Mouse (Mus musculus) neural tube, embryonic 12.5 days (tissue): ENCODE measurements around the gene Trp53tg5. TPM values are rescaled to one million over a fixed set of nuclear protein-coding genes. Genes with fewer than 3 reads are reported as not detected.

Source experiments
- ATAC-seq: fragments of 200-750 bp; cut with Nextera tagmentation; 2 replicates; pipeline ENCODE4 v1.8.0; 2017; ENCODE audit warnings: low read depth, mild to moderate bottlenecking, moderate TSS enrichment, moderate library complexity; ENCODE audit not compliant: low FRiP score
- H3K27ac ChIP-seq: fragments of 300-500 bp; sonication (generic); 2 replicates; pipeline ENCODE4 v1.5.1; 2016
- H3K27me3 ChIP-seq: fragments of 300-500 bp; sonication (generic); replicated peaks from 2 replicates; pipeline ENCODE4 v1.6.1; 2016; ENCODE audit warnings: mild to moderate bottlenecking
- H3K36me3 ChIP-seq: fragments of 300-500 bp; sonication (generic); 2 replicates; pipeline ENCODE4 v1.6.1; 2016; ENCODE audit warnings: mild to moderate bottlenecking
- H3K4me1 ChIP-seq: fragments of 300-500 bp; sonication (generic); 2 replicates; pipeline ENCODE4 v1.6.1; 2016
- H3K4me2 ChIP-seq: fragments of 300-500 bp; sonication (generic); replicated peaks from 2 replicates; pipeline ENCODE4 v1.6.1; 2016; ENCODE audit warnings: mild to moderate bottlenecking
- H3K4me3 ChIP-seq: fragments of 300-500 bp; sonication (generic); 2 replicates; pipeline ENCODE4 v1.5.1; 2016
- H3K9ac ChIP-seq: fragments of 300-500 bp; sonication (generic); 2 replicates; pipeline ENCODE4 v1.6.1; 2016; ENCODE audit warnings: mild to moderate bottlenecking
- H3K9me3 ChIP-seq: fragments of 300-500 bp; sonication (generic); 2 replicates; pipeline ENCODE4 v1.6.1; 2016; ENCODE audit warnings: mild to moderate bottlenecking
- WGBS: fragments of 180-500 bp; shearing (Covaris S2); methylation state at CpG from one replicate; pipeline ENCODE4 v1.1.7; 2016; 5-methylcytosine and 5-hydroxymethylcytosine counted together
- polyA plus RNA-seq: library from polyadenylated mRNA; unstranded; fragments of >200 nt; fragmentation: Nextera tagmentation; extraction: Ambion mirVana; gene quantifications from 2 replicates; pipeline ENCODE4 v1.2.1, GENCODE M21; 2016

The Trp53tg5 gene
- polyA plus RNA-seq, 1 experiment from 2014 or later, result not detected

DNA sequence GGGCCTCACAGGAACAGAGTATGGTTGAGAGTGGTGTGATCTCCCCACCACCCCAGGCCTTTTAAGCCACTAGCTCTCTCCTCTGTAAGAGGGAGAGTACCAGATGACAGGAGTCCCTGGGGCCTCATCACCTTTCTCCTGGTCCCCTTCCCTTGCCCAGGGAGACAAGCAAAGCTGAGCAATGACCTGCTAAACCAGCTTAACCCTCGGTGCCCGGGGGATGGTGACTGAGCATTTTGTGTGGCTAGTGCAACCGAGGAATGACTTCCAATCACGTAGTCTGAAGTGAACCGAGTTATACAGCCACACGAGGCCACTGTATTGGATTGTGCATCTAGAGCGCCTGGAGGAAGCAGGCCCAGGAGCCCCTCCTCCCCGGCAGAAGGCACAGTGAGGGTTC is 49.1 kb downstream of the Trp53tg5 start:
- ATAC-seq, result no peak
- no peak overlapping the region for H3K9ac ChIP-seq
- H3K4me3 ChIP-seq, result no peak overlapping the region
- H3K27ac ChIP-seq, result no peak overlapping the region
- H3K4me2 ChIP-seq, result no peak overlapping the region
- H3K36me3 ChIP-seq, result no peaks in the 10 kb centered on the region
- no peaks in the 10 kb centered on the region for H3K27me3 ChIP-seq
- 84% methylated on average over 8 of the region's 8 CpGs for WGBS
- no peaks in the 10 kb centered on the region for H3K4me1 ChIP-seq
- H3K9me3 ChIP-seq, result no peaks in the 10 kb centered on the region

DNA sequence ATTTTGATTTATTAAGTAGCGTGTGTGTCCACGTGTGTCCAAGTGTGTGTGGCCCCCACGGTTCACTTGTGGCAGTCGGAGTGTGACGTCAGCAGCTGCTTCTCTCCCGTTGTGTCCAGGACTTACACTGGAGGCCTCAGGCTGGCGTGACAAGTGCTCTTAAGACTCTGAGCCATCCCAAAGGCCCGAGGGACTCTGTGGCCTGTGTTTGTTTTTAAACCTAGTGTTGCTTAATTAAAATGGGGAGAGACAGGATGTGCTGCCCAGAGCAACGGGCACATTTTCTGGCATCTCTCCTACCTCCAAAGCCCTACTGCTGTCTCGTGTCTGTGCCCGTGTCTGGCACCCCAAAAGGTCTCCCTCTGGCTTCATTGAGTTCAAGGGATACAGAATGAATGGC is 50.1 kb downstream of the Trp53tg5 start:
- WGBS, result 87% methylated on average over 11 of the region's 11 CpGs
- H3K27me3 ChIP-seq, result no peaks in the 10 kb centered on the region
- no peak overlapping the region for H3K4me3 ChIP-seq
- no peaks in the 10 kb centered on the region for H3K4me1 ChIP-seq
- H3K27ac ChIP-seq, result no peak overlapping the region
- H3K4me2 ChIP-seq, result no peak overlapping the region
- H3K9me3 ChIP-seq, result no peaks in the 10 kb centered on the region
- no peaks in the 10 kb centered on the region for H3K36me3 ChIP-seq
- no peak for ATAC-seq
- H3K9ac ChIP-seq, result no peak overlapping the region

DNA sequence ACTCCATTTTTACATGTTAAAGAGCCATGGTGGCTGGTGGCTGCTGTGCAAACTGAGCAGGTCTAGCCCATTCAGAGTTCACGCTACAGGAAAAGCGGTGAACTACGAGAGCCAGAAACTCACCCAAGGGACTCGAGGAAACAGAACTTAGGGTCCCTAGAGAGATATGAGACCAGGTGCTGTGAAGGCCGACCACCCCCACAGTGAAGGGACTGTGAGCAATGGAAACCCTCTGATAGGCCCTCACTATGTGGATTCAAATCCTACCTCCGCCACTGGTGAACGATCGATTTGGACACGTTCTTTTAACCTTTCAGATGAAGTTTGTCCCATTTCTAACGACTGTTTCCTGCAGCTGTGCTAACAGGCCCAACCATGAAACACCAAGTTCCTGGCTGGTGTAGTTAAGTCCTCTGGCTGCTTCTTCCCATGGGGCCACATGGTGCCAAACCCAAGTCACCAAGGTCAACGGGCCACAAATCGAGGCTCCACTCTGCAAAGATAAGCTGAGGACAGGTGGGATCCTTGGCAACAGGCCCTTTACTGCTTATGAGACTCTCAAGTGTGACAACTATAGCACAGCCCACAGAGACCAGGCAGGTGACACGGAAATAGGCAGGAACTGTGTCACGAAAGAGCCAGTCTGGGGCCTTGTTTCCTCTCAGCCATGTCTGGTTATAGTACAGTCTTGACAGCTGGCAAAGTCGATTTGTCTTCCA is 50.7 kb downstream of the Trp53tg5 start:
- Histone ChIP-seq H3K36me3 (no peaks in the 10 kb centered on the region), H3K4me1 (no peaks in the 10 kb centered on the region), H3K9me3 (no peaks in the 10 kb centered on the region), H3K4me2 (no peak overlapping the region), H3K4me3 (no peak overlapping the region), H3K27ac (no peak overlapping the region), H3K9ac (no peak overlapping the region), H3K27me3 (no peaks in the 10 kb centered on the region)
- 91% methylated on average over 15 of the region's 15 CpGs for WGBS
- no peak for ATAC-seq

DNA sequence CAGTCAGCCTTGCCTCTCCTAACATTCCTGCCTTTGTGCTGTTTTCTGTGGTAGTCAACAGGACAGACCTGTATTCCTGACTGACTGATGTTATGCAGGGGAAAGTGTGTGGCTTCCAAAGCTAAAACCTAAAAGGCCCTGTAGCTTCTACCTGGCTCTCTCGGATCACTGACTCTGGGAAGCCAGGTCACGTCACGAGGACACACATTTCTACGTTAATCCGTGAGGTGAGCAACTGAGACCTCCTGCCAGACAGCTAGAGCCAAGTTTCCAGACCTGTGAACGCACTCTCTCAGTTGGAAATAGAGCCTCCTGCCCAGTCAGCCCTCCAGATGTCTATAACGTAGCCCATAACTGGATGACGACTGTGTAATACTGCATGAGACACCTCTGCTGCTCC is 51.5 kb downstream of the Trp53tg5 start:
- no peak for ATAC-seq
- no peak overlapping the region for H3K9ac ChIP-seq
- H3K4me3 ChIP-seq, result no peak overlapping the region
- WGBS, result 89% methylated on average over 8 of the region's 8 CpGs
- no peak overlapping the region for H3K27ac ChIP-seq
- no peak overlapping the region for H3K4me2 ChIP-seq
- H3K9me3 ChIP-seq, result no peaks in the 10 kb centered on the region
- no peaks in the 10 kb centered on the region for H3K4me1 ChIP-seq
- H3K36me3 ChIP-seq, result no peaks in the 10 kb centered on the region
- H3K27me3 ChIP-seq, result no peaks in the 10 kb centered on the region

DNA sequence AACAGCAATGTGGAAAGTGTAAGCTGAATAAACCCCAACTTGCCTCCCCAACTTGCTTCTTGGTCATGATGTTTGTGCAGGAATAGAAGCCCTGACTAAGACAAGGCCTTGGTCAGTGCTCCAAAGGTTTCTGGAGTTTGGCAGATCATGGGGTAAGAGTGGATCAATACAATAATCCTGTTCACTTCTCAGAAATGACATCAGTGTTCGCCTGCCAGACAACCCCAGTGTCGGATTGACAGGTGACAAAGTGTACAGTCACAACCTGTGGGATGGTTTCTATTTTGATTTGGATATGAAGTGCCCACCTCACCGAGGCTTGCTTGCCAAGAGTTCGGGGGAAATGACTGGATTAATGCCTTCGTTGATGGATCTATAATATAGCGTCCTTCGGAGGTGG is 52.2 kb downstream of the Trp53tg5 start:
- Histone ChIP-seq H3K27ac (no peak overlapping the region), H3K27me3 (no peaks in the 10 kb centered on the region), H3K4me1 (no peaks in the 10 kb centered on the region), H3K9ac (no peak overlapping the region), H3K4me3 (no peak overlapping the region), H3K9me3 (no peaks in the 10 kb centered on the region), H3K36me3 (no peaks in the 10 kb centered on the region), H3K4me2 (no peak overlapping the region)
- WGBS, result 92% methylated on average over 7 of the region's 7 CpGs
- ATAC-seq, result no peak

Other genes starting within 250 kb of the Trp53tg5 start
- not detected in 2 replicates for gene Svs2, start 235.3 kb downstream of the Trp53tg5 start, polyA plus RNA-seq
- gene Svs3b, start 217.1 kb downstream of the Trp53tg5 start, polyA plus RNA-seq, result not detected in 2 replicates
- gene Svs4, start 195.3 kb downstream of the Trp53tg5 start, polyA plus RNA-seq, result not detected in 2 replicates
- gene Svs3a, start 184.5 kb downstream of the Trp53tg5 start, polyA plus RNA-seq, result not detected in 2 replicates
- not detected in 2 replicates for gene Svs6, start 157.0 kb downstream of the Trp53tg5 start, polyA plus RNA-seq
- not detected in 2 replicates for gene Svs5, start 141.0 kb downstream of the Trp53tg5 start, polyA plus RNA-seq
- 0.28 TPM in 1 of 2 replicates, not detected in the other for gene Slpi, start 84.6 kb downstream of the Trp53tg5 start, polyA plus RNA-seq
- 0.13 and 0.18 TPM in 2 replicates for gene Rbpjl, start 70.6 kb downstream of the Trp53tg5 start, polyA plus RNA-seq
- 8.2 and 9.0 TPM in 2 replicates for gene Matn4, start 68.6 kb downstream of the Trp53tg5 start, polyA plus RNA-seq
- gene Sdc4, start 29.8 kb downstream of the Trp53tg5 start, polyA plus RNA-seq, result 9.7 and 11.7 TPM in 2 replicates
- 72.8 and 82.7 TPM in 2 replicates for gene Sys1, start 16.8 kb downstream of the Trp53tg5 start, polyA plus RNA-seq
- 6.0 and 6.5 TPM in 2 replicates for gene Gm20458, start 12.8 kb downstream of the Trp53tg5 start, polyA plus RNA-seq
- 5.8 and 7.0 TPM in 2 replicates for gene Dbndd2, start 12.4 kb upstream of the Trp53tg5 start, polyA plus RNA-seq
- 50.0 and 55.3 TPM in 2 replicates for gene Pigt, start 23.8 kb upstream of the Trp53tg5 start, polyA plus RNA-seq
- gene Wfdc2, start 88.7 kb upstream of the Trp53tg5 start, polyA plus RNA-seq, result 5.1 and 6.5 TPM in 2 replicates
- gene Spint3, start 99.7 kb upstream of the Trp53tg5 start, polyA plus RNA-seq, result not detected in 2 replicates
- gene Wfdc6a, start 111.7 kb upstream of the Trp53tg5 start, polyA plus RNA-seq, result not detected in 2 replicates
- not detected in 2 replicates for gene Eppin, start 119.9 kb upstream of the Trp53tg5 start, polyA plus RNA-seq
- not detected in 2 replicates for gene Wfdc6b, start 139.8 kb upstream of the Trp53tg5 start, polyA plus RNA-seq
- not detected in 2 replicates for gene Wfdc8, start 139.9 kb upstream of the Trp53tg5 start, polyA plus RNA-seq
- not detected in 2 replicates for gene Wfdc16, start 165.1 kb upstream of the Trp53tg5 start, polyA plus RNA-seq
- 0.48 and 0.51 TPM in 2 replicates for gene Wfdc10, start 182.3 kb upstream of the Trp53tg5 start, polyA plus RNA-seq
- not detected in 2 replicates for gene Wfdc9, start 182.9 kb upstream of the Trp53tg5 start, polyA plus RNA-seq
- gene Wfdc11, start 200.4 kb upstream of the Trp53tg5 start, polyA plus RNA-seq, result not detected in 2 replicates
- gene Wfdc13, start 211.4 kb upstream of the Trp53tg5 start, polyA plus RNA-seq, result not detected in 2 replicates
- not detected in 2 replicates for gene Spint4, start 224.8 kb upstream of the Trp53tg5 start, polyA plus RNA-seq
- not detected in 2 replicates for gene Spint5, start 241.6 kb upstream of the Trp53tg5 start, polyA plus RNA-seq